Mouse (Mus musculus) testis, adult 2 months (tissue): ENCODE measurements around the gene Gm20388. TPM values are rescaled to one million over a fixed set of nuclear protein-coding genes. Genes with fewer than 3 reads are reported as not detected.

Experiments used
- H3K27ac ChIP-seq: fragments of 200-500 bp; 2 replicates; pipeline ENCODE4 v1.5.1; 2012; ENCODE audit warnings: low read depth, low read length; ENCODE audit not compliant: control insufficient read depth, insufficient read depth
- H3K27me3 ChIP-seq: fragments of 200-500 bp; 2 replicates; pipeline ENCODE4 v1.6.1; 2012; ENCODE audit warnings: mild to moderate bottlenecking, low read length, moderate library complexity; ENCODE audit not compliant: control insufficient read depth, insufficient read depth
- H3K36me3 ChIP-seq: fragments of 200-500 bp; 2 replicates; pipeline ENCODE4 v1.6.1; 2012; ENCODE audit warnings: mild to moderate bottlenecking, low read length; ENCODE audit not compliant: control insufficient read depth, insufficient read depth
- H3K4me1 ChIP-seq: fragments of 200-500 bp; 2 replicates; pipeline ENCODE4 v1.6.1; 2012; ENCODE audit warnings: low read length; ENCODE audit not compliant: control insufficient read depth, insufficient read depth
- H3K4me3 ChIP-seq: fragments of 200-500 bp; 2 replicates; pipeline ENCODE4 v1.5.1; 2012; ENCODE audit warnings: low read depth, mild to moderate bottlenecking, low read length, moderate library complexity, mixed read lengths; ENCODE audit not compliant: control insufficient read depth
- CTCF ChIP-seq: fragments of 200-500 bp; IDR thresholded peaks from 2 replicates; pipeline ENCODE4 v1.5.1; 2012; ENCODE audit warnings: low read depth, mild to moderate bottlenecking, inconsistent platforms, low read length, moderate library complexity; ENCODE audit not compliant: control insufficient read depth, insufficient read depth, insufficient replicate concordance
- POLR2A ChIP-seq: fragments of 200-500 bp; IDR thresholded peaks from 2 replicates; pipeline ENCODE4 v1.6.1; 2012; ENCODE audit warnings: low read depth, mild to moderate bottlenecking, inconsistent platforms, low read length, moderate library complexity; ENCODE audit not compliant: control insufficient read depth
- polyA plus RNA-seq: library from polyadenylated mRNA; depleted of rRNA; stranded (reverse); fragments of >200 nt; gene quantifications from 2 replicates; pipeline ENCODE4 v1.2.3, GENCODE M21; 2012

The Gm20388 gene
- polyA plus RNA-seq, 1 experiment = 5.6 TPM

- H3K36me3 ChIP-seq = no peaks in the 10 kb centered on the region
- no peak overlapping the region for H3K4me3 ChIP-seq
- H3K4me1 ChIP-seq = no peaks in the 10 kb centered on the region; the same call in 1 of the 2 replicates
- TF ChIP-seq CTCF (no peak), POLR2A (no peak)
- H3K27me3 ChIP-seq = no peaks in the 10 kb centered on the region
- no peak overlapping the region for H3K27ac ChIP-seq
Observed at GRCm38 (mm10) chr8:120396756-120397155, 486.1 kb downstream of the Gm20388 start.

- no peak overlapping the region for H3K27ac ChIP-seq
- no peaks in the 10 kb centered on the region; the same call in 1 of the 2 replicates for H3K4me1 ChIP-seq
Observed at GRCm38 (mm10) chr8:120397444-120398411, 487.1 kb downstream of the Gm20388 start.

GRCm38 (mm10) chr8:120399212-120399934 lies 488.7 kb downstream of the Gm20388 start:
- TF ChIP-seq CTCF (no peak), POLR2A (no peak)
- H3K4me3 ChIP-seq = no peak overlapping the region
- no peak overlapping the region for H3K27ac ChIP-seq
- no peaks in the 10 kb centered on the region; the same call in 1 of the 2 replicates for H3K4me1 ChIP-seq
- H3K36me3 ChIP-seq = no peaks in the 10 kb centered on the region
- no peaks in the 10 kb centered on the region for H3K27me3 ChIP-seq

More at GRCm38 (mm10) chr8:120397444-120398411, 487.1 kb downstream of the Gm20388 start:
- H3K36me3 ChIP-seq = no peaks in the 10 kb centered on the region
- no peaks in the 10 kb centered on the region for H3K27me3 ChIP-seq
- no peak overlapping the region for H3K4me3 ChIP-seq
- TF ChIP-seq POLR2A (no peak), CTCF (no peak)

- Histone ChIP-seq H3K27ac (no peak overlapping the region), H3K4me3 (no peak overlapping the region), H3K4me1 (no peaks in the 10 kb centered on the region; the same call in 1 of the 2 replicates), H3K27me3 (no peaks in the 10 kb centered on the region), H3K36me3 (no peaks in the 10 kb centered on the region)
- TF ChIP-seq CTCF (no peak), POLR2A (no peak)
Observed at GRCm38 (mm10) chr8:120401216-120401615, 490.6 kb downstream of the Gm20388 start.

- Histone ChIP-seq H3K4me1 (no peaks in the 10 kb centered on the region; the same call in 1 of the 2 replicates), H3K27me3 (no peaks in the 10 kb centered on the region), H3K4me3 (no peak overlapping the region), H3K36me3 (no peaks in the 10 kb centered on the region), H3K27ac (no peak overlapping the region)
- TF ChIP-seq CTCF = no peak
- no peak for TF ChIP-seq POLR2A
Observed at GRCm38 (mm10) chr8:120401712-120402111, 491.1 kb downstream of the Gm20388 start.

GRCm38 (mm10) chr8:120403606-120404269 lies 493.1 kb downstream of the Gm20388 start:
- Histone ChIP-seq H3K4me3 (no peak overlapping the region), H3K36me3 (no peaks in the 10 kb centered on the region), H3K27me3 (no peaks in the 10 kb centered on the region), H3K27ac (no peak overlapping the region), H3K4me1 (peaks cover 7% of the 10 kb centered on the region)
- TF ChIP-seq POLR2A = no peak
- TF ChIP-seq CTCF = no peak
